Mouse (Mus musculus) 416B (cell line): ENCODE results near the gene Tmem135.

ENCODE experiments used
- DNase-seq: peaks from one replicate; pipeline ENCODE4 v3.0.0; 2011; ENCODE audit warnings: low read depth

Tmem135 gene

DNA sequence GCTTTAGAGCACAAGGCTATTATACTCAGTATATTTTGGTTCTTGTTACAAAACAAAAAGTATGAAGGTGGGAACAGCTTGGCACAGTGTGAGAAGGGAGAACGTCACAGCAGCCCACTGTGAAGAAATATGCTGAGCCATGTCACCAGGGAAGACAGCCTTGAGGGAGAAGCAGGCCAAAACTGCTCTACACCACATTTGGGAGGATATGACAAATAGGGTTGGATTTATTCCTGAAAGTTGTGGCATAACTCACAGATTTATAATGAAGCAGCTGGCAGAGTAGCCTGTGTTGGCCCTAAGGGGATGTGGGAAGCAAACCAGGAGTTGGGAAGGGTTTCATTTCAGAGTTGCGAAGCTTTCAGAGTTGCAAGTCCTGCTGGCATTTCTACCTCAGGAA is 225.4 kb downstream of the Tmem135 start:
- DNase-seq = no peak

DNA sequence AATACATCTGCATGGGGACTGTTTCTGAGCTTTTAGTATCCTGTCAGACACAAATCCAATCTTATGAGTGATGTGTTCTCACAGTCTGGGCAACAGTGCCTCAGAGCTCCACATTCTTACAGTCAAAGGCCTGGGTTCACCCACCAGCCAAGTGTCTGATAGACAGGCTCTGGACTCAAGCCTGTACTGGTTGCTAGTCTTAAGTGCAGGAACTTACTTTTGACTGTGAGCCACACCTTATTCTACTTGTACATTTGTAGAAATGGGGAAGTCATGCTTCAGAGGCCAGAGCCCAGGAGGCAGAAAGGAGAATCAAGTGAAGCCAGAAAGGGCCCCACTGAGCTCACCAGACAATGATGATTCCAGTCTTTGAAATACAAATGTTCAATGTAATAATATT is 226.1 kb downstream of the Tmem135 start:
- DNase-seq = no peak

DNA sequence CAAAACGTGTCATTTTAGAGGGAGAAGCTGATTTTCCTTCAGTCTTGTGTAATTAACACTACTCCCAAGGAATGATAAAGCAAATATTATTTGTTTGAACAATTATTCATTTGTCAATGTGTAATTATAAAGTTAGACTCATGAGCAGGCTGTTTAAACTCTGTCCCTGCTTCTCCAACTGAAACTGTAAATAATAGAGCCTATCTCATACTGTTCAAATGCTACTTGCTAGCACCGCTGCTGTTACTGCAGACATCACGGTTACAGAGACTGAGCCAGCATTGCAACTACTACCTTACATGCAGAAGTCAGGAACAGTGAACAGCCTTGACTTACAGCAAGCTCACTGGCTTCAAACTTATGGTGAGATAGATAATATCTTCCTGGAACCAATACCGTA is 229.6 kb downstream of the Tmem135 start:
- DNase-seq = no peak

DNA sequence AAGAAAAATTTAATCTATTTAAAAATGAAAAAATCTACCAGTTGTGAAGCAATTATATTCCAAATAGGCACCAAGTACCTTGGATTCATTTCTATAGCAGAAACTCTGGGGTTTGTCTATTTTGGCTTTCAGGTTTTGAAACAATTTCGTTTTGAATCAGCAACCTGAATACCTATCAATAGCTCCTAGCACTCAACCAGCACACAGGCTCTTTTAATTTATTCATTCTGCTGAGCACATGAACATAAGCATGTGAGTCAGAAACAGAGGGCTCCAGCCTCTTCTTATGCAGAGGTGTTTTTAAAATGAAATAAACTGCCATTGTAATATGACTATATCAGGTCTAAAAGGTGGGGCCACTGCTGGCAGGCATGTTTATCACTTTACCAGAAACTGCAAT is 231.0 kb downstream of the Tmem135 start:
- DNase-seq = no peak

DNA sequence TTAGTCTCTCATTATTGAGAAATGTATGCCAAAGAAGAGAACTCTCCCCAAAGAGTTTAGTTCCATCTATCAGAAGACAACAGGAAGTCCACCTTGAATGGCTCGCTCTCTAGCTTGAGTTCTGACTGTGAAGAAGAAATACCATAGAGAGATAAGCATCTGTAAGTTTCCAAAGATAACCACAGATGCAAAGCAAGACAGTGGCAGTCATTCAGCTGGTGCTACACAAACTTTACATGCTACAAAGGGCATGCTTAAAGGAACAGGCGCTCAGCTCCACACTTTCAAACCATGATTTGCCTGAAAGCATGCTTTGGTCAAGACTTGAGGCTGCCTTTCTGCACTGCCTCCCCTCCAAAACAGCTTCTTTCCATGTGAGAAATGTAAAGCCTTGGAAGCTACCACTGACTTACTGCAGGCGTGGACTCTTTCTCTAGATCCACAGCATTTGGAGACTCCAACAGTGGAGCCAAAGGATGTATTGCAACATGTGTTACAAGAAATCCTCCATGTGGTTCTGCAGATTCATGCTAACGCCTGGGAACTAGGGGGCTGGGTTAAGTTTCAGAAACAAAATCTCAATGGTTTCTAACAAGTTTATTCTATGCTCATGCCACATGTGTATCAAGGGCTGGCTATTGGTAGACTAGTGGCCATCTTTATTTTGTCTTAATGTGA is 232.1 kb downstream of the Tmem135 start:
- DNase-seq = peak; percentile 43

DNA sequence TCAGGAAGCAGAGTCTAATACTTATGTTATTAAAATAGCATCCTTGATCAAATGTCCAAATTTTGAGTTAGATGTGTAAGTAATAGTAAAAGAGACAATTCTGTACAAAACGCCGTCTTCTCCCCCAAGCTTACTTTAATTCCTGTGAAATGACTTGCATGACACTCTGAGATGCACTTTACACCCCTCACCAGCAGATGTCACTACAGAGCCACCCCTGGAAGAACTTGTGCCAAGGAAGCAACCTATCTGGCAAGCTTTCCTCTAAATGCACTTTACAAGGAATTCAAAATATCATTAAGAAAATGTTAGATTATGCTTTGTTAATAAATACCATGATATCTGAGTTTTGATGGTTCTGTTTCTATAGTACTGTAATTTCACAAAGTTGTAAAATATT is 235.4 kb downstream of the Tmem135 start:
- peak; percentile 90 for DNase-seq

DNA sequence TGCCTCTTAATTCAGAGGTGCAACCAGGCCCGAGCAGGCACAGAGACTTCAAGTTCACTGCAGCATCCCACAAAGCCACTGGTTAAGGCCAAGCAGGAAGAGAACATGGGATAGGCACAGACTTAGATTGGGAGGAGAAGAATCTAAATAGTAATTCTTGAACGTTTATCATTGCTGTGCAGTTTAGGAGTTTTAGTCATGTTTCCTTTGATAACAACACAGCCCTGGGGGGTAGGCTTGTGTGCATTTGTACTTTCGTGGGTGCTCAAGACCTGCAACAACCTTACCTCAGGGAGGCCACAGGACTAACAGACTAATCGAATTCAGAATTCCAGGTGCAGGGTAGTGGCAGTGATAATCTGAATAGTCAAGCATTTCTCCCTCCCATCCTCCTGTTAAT is 238.5 kb downstream of the Tmem135 start:
- DNase-seq = peak; percentile 25

DNA sequence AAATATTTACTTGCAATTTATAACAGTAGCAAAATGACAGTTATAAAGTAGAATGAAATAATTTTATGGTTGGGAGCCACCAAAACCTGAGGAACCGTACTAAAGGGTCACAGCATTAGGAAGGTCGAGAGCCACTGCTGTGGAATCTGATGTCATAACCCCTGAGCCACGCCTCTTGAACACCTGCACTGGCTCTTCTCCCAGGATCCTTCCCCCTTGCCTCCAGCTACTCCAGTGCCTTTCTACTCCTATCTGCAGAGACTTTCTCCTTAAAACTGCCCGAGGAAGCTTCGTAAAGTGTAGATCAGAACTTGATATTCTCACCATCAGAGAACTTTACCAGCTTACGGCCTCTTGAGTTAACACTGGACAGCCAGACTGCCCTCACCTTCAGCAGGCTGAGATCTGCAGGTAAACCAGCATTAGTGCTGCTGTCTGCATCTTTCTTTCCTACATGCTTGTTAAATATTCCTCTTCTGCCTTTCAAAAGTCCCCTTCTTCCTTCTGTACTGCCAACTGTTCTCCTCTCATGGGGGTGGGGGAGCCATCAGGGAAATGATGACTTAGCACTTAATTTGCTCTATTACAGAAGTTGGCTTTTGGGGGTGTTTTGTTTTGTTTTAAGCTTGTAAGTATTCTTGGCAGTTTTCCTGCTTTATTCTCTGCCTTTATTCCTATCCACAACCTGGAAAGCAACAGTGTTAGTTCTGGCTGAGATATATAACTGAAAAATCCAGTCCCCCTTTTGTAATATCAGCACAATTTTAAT is 242.2 kb downstream of the Tmem135 start:
- no peak for DNase-seq

DNA sequence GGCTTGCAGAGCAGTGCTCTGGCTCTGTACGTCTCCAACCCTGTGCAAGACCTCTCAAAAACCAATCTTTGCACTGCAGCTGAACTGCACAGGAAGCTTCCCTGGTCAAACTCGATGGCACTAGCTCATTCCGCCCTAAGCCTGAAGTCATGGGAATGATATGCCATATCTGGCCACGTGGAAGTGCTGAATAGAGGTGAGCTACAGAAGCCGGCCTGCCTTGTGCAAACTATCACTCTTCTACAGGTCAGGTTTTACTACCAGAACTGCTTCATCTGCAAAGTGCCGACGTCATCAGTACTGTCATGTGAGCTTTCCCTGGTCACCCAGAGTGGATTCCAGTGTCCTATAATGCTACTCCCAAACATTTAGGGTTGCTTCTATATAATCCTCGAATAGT is 246.7 kb downstream of the Tmem135 start:
- no peak for DNase-seq

DNA sequence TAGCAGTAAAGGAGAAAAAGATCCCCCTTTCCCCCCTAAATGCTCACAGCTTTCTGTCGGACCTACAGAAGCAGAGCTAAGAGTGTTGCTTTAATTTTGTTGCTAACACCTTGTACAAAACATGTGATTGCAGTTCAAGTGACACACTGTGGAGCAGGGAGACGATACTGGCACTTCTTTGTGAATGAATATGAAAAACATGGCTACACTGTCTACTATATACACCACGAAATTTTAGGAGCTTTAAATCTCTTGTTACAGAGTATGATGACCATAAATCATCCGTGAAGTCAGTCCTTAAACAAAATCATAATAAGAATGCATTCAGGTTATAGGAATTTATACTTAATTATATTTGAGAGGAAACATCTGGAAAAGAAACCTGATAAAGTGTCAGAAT is 247.4 kb downstream of the Tmem135 start:
- DNase-seq = no peak

DNA sequence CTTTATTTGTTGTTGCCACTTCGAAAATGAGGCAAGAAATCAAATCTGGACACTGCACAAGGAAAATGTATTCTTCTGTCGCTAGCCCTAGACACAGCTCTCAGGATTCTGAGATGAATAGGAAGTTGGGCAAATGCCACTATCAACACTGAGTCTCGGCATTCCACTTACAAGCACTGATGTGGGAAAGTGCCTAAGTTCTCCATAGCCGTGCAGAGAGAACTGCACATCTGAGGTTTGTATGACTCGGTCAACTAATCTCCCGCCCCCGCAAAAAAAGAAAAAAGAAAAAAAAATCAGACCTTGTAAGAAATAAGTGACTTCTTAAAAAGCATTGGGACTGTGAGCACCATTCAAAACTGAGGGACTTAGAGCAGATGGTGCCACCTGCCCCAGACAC is 248.3 kb downstream of the Tmem135 start:
- no peak for DNase-seq

DNA sequence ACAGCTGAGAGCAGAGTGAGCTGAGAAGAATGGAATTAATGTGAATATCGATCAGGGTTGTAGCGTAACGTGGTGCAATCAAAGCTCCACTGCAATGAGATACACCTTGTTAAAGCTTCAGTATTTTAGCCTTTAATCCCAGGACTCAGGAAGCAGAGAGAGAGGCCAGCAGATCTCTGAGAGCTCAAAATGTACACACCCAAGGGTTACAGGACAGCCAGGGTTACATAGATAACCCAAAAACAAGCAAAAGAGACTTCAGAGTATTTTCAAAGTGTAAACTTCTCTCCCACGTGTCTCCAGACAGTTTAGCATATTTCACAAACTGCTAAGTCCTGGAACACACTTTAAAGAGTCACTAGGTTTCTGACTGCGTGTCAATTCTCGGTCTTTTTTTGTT is 248.8 kb downstream of the Tmem135 start:
- DNase-seq = no peak

DNA sequence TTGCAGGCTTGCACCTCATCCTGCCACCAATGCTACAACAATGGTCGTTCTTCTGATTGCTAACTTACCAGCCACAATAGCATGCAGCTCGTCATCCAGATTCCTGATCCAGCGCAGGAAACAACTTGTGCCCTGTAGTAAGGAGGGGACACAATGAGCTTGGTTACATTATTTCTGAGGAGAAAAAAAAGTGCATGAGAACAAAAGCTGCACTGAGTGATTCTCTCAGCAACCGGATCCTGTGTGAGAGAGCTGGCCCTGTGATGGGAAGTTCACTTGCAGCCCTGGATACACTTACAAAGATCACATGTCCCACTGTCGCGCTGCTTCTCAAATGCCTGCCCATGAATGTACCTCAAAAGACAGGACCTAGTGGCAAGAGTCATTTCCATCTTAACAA is 252.7 kb downstream of the Tmem135 start:
- DNase-seq = no peak

DNA sequence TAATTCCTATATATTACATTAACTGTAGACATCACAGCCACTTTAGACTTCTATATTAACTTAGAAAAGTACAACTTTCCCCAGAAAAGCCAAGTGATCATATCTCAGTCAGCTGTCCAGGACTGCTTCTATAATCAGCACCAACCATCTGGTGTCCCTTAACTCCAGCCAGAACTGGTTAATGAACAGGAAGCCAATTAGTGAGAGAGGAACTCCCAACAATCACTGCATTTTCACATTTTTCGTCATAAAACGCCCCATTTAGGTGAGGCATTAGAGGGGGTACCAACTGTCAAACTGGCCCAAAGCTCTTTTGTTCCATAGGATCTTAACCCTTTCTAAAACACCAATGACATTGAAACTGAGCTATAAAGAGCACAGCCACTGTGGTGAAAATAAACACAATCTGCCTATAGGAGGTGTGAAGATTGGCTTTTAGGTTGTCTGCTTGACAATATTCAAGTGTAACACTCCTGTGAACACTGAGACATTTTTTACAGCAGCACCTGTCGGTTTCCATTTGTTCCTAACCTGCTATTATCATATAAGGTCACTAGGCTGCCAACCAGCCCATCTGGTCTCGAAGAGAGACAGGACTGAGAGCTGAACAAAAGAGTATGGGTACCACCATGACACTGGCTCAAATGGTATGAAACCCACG is 263.3 kb downstream of the Tmem135 start:
- DNase-seq = no peak

DNA sequence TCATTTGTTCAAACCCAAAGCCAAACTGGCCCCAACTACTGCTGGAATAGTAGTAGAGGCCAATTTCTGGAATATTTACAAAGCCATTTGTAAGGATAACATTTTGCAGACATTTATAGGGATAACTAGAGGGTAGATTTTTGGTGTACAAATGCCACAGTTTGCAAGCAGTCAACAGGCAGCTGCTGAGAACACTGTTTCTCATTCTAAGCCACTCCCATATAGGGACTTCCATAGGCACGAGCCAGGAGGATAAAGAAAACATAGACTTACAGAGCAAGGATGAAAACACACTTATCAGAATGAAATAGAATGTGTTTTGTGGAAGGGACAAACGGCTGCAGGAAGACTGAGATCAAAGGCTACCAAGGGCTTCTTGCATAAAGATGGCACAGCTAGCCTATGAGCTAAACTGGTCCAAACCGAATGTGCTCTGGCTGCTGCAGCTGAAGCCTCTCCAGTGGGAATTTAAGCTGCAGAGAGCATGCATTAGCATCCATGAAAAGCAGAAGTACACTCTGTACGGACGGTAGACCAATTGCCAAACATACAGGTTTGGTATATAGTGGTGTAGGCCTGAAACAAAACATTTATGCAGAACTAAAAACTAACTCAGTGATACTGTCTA is 269.0 kb downstream of the Tmem135 start:
- DNase-seq = no peak

DNA sequence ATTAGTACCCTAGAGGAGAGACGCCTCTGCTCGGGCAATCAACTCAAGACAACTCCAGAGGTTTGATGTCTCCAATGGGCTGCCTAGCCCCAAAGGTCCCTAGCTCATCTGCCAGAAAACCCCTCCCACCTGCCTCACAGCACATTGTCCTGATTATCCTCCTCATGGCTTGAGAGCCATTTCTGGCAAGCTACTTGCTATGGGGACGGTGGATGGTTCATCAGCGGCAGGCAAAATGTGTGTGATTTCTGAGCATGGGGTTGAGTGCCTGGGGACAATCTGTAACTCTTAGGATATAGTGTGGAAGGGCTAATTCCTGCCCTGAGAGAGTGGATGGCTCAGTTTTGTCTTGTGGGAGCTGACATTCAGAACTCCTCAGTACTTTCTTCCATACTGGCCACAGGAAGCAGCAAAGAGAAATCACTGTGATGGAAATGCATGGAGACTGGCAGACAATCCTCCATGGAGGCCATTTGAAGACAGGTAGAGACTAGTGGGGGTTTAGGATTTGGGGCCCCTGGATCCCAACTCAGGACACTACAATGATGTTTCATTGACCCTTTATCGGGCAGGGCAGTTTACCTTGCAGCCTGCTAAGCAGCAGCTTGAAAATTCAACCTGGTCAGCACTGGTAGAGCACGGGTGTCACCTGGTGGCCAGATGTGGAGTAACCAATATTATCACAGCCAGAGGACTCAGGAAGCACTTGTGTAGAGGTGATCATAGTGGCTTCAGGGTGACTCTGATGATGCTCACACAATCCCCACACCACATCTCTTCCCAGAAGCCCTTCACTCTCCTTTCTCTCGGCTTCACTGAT is 277.7 kb downstream of the Tmem135 start:
- peak; percentile 73 for DNase-seq

DNA sequence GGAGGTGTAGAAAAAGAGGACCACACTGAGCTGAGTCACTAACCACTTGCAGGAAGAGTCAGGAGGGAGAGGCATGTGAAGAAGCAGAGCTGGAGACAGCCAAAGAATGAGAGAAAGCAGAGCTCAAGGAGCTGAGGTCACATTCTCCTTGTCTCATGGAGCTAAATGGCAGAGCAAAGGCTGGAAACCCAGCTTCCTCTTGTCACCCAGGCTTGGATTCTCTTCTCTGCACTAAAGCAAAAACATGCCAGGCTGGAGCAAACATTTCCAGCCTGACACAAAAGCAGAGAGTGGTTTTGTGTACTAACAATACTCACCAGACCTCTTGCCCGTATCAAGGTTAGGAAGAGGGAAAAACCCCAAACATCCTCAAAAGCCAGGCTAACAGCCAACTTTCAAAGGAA is 287.8 kb downstream of the Tmem135 start:
- peak; percentile 69 for DNase-seq

DNA sequence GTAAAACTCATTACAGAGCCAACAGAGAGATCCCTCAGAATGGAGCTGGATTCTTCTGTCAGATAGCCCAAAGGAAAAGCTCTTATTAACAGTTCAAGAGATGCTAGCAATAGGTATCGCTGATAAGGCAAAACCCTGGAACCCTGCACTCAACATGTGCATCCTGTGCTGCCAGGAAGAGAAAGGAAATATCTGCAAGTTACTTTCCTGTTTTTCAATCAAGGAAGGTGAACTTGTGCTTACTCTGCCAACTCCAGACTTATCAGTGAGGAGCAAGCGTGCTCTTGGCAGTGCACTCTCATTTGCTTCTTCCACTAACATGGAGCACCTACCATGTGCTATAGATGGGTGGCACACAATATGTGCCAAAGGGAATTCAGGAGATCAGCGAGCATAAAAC is 288.4 kb downstream of the Tmem135 start:
- DNase-seq = peak; percentile 70

DNA sequence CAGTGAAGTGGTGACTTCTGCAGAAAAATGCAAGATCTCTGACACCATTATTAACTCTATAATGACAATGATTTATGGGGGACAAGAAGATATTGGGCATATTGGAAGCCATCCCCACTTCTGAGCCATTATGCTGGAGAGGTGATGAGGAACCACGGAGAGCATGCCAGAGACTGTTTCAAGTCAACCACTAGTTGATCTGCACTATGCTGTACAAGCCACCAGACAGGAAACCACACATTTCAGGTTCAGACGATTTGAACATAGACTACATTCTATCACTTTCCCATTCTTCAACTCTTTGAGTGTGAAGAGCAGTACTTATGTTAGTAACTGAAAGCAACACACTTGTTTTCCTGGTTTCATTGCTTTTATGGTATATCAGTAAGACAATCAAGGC is 297.6 kb downstream of the Tmem135 start:
- peak; percentile 44 for DNase-seq

DNA sequence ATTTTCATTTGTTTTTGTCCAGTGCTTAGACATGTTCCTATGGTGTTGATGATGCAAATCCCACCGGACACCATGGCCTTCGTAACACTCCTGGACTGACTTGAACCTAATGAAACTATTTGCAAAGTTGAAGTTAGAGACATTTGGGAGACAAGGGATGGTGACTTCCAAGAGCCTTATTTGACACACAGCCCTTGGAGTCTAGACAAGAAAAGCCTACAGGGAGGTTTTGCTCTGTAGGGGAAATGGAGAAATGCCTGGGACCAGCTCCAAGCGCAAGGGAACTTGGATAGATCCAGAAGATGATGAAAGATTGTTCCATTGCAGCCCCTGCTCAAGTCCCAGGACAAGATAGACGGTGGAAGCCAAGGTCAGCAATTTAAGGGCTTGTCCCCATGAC is 304.3 kb downstream of the Tmem135 start:
- no peak for DNase-seq
